Mouse (Mus musculus) brain, adult 2 months (tissue): ENCODE measurements around the gene Rragb.

ENCODE experiments used
- DNase-seq: peaks from one replicate; pipeline ENCODE4 v3.0.0; 2011; ENCODE audit warnings: low read depth, low spot score

The Rragb gene

GRCm38 (mm10) chrX:153139734-153140515, at the start of gene Rragb:
Gene Rragb (plus strand): TSS chrX:153139981.
- peak; percentile 97 for DNase-seq

DNA sequence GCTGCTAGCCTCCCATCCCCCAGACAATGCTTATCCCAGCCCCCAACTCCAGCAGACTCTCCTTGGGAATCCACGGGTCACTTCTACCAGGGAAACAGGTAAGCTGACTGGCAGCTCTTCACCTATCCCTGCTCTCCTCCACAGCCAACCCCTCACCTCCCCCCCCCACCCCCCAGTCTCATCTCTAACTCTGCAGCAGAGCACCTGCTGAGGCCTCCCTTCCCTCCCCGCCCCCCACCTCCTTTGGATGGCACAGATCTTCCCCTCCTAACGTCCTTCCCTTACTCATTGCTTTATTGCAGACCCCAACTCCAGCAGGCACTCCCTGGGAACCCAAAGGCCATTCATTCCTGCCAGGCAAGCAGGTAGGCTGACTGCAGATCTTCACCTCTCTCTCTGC, 21.3 kb upstream of the Rragb start, which contains the start of gene Foxr2:
Foxr2 (plus strand) TSS at position 301 of the 400 bp plus-strand sequence.
- no peak for DNase-seq

GRCm38 (mm10) chrX:153119013-153119412, 20.8 kb upstream of the Rragb start:
- no peak for DNase-seq

GRCm38 (mm10) chrX:153142656-153143055, 2.9 kb downstream of the Rragb start:
- DNase-seq: no peak

DNA sequence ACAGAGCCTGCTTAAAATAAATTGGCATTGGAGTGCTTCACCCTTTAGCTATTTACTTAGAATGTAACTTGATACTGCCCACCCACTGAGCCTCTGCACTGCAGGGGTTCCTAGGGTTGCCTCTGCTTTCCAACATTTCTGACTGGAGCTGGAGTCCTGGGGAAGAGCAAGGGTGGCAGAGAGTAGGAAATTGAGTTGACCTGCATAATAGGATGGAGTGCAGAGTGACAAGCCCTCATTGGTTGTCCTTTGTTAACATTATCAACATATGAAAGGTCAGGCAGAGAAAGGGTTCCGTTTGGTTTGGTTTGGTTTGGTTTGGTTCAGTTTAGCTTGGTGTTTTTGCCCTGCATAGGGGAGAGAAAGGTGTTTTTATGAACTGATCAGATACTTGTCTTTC, 12.0 kb downstream of the Rragb start:
- no peak for DNase-seq

DNA sequence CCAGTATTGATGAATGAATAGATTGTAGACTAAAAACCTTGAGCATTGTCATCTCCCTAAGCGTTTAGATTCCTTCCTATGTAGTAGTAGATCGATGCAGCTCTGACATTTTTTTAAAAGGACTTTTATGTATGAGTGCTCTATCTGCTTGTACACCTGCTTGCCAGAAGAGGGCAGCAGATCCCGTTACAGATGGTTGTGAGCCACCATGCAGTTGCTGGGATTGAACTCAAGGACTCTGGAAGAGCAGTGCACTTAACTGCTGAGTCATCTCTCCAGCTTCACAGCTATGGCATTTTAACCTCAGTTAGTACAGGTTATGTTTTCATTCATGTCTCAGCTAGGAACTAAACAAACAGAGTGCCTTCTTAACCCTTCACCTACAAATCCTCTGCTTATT, 15.5 kb downstream of the Rragb start:
- peak; percentile 41 for DNase-seq

DNA sequence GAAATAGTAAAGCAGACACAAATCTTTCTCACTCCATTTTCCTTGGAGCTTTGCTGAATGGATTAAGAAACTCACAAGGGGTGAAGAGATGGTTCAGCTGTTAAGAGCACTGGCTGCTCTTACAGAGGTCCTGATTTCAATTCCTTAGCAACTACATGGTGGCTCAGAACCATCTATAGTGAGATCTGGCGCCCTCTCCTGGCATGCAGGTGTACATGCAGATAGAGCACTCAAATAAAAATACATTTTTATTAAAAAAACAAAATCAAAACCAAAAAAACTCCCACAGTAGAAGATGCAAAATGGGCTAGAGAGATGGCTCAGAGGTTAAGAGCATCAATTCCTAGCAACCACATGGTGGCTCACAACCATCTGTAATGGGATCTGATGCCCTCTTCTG, 35.0 kb downstream of the Rragb start:
- peak; percentile 30 for DNase-seq

DNA sequence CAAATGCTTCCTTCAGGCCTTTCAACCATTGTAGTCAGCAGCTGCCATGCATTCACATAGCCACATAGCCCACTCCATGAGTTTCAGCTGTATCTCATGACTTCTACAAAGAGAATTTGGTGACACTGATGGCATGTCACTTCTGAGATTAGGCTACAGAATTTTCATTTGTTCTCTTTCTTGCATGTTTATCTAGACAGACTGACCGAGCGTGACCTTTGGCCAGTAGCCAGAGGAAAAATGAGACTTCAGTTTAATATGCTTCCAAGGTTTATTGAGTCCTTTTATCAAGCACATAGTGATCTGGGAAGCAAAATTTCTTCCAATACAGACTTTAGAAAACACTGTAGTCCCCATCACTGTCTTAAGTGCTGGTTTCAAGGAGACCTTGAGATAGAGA, 42.4 kb downstream of the Rragb start:
- no peak for DNase-seq

DNA sequence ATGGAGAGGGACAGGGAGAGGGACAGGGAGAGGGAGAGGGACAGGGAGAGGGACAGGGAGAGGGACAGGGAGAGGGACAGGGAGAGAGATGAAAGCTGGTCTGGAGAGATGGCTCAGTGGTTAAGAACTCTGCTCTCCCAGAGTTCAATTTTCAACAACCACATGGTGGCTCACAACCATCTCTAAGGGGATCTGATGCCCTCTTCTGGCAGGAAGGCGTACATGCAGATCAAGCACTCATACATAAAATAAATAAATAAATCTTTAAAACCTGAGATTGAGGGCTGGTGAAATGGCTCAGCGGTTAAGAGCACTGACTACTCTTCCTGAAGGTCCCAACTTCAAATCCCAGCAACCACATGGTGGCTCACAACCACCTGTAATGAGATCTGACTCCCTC, 59.4 kb downstream of the Rragb start:
- peak; percentile 6 for DNase-seq

DNA sequence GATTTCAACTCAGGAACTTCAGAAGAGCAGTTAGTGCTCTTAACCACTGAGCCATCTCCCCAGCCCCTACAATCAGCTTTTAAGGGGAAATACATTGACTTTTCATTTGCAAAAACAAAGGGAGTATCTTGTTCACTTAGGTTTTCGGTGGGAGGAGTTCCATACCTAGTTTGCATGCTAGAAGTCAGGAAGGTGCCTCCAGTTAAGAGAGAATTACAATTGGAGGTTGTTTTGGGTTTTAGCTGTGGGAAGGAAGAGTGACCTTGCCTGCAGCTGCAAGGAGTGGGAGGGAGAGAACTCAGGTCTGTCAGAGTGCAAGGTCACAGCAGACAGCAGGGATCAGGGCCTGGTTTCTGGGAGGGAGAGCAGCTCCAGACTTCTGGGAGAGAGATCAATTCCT, 71.3 kb downstream of the Rragb start:
- no peak for DNase-seq
